Comparison of ENCODE assay signal across 14 mouse cellular contexts in the genomic region with DNA sequence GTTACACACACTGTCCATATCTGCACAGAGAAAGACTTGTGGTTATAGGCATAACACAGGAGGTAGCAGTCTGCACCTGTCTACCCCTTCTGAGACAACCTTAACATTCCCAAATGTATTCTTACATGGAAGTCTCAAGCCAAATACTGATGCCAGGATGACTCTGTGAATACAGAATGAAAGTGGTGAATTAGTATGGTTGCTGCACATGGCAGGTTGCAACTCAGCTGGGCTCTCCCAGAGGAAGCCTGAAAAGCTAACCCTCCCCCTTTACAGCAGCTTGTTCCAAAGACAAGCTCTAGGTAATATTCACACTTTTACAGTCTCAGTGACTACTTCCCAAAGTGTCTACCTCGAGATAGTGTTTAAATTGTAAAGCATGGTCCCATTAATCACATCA.
"Had no signal": no experiment of that assay in that cellular context is flagged by ENCODE, and none has a peak within 500 bp of the region (broad histone marks: within the 10 kb centered on the region; RNA-seq: fewer than 3 reads in every experiment).

No protein-coding gene starts in this region.

- DNase-seq: kidney, adult 9 months; kidney, postnatal 36 days; lung, embryonic 14.5 days; lung, postnatal 14 days; right cerebral cortex, postnatal 14 days; thymus, postnatal 4 days had no signal

- ATAC-seq: midbrain, embryonic 16.5 days had no signal

- H3K27ac ChIP-seq: kidney, postnatal 0 days; limb, embryonic 10.5 days; macrophage; midbrain, embryonic 12.5 days; stomach, postnatal 0 days had no signal

- H3K36me3 ChIP-seq: limb, embryonic 10.5 days; midbrain, embryonic 12.5 days had no signal

- H3K4me2 ChIP-seq: liver, embryonic 11.5 days; lung, embryonic 14.5 days; midbrain, embryonic 12.5 days had no signal

- H3K4me3 ChIP-seq: limb, embryonic 10.5 days; megakaryocyte, embryonic 14.5 days; midbrain, embryonic 12.5 days had no signal

- H3K27me3 ChIP-seq: megakaryocyte, embryonic 14.5 days; midbrain, embryonic 12.5 days had no signal

- H3K9ac ChIP-seq: lung, embryonic 14.5 days; midbrain, embryonic 12.5 days had no signal

- H3K4me1 ChIP-seq: limb, embryonic 10.5 days; megakaryocyte, embryonic 14.5 days; midbrain, embryonic 12.5 days had no signal

- H3K9me3 ChIP-seq: limb, embryonic 10.5 days; megakaryocyte, embryonic 14.5 days; midbrain, embryonic 12.5 days had no signal
